Mouse (Mus musculus) megakaryocyte, embryonic 14.5 days (primary cell): ENCODE measurements at regions not wholly inside any gene's neighbourhood (a gene's known extent, or its start where the extent isn't known, plus 50 kb on each side); places are given as distances from the start of the nearest gene placed in this dataset.

ENCODE experiments used
- FLI1 ChIP-seq: IDR thresholded peaks from 2 replicates; pipeline ENCODE4 v1.6.1; 2012; ENCODE audit warnings: low read length, inconsistent platforms, mixed read lengths
- GATA1 ChIP-seq: IDR thresholded peaks from 3 replicates; pipeline ENCODE4 v1.6.1; 2012; ENCODE audit warnings: mixed read lengths, low read length, inconsistent platforms, borderline replicate concordance

GRCm38 (mm10) chr9:41668741-41669140 is 455.4 kb downstream of the Sorl1 start:
- TF ChIP-seq GATA1: no peak
- no peak for TF ChIP-seq FLI1
